Mouse (Mus musculus) CH12.LX (cell line): ENCODE measurements around the gene Clpb.

Experiments used
- CTCF ChIP-seq, 2 experiments: IDR thresholded peaks in 1 of 2; conservative IDR thresholded peaks in 1 of 2; 2 replicates each; pipeline ENCODE4 v1.5.1; 2011 to 2012; ENCODE audit warnings: low read depth in 2 of 2, low read length in 2 of 2, improper control_type of control experiment in 1 of 2, inconsistent platforms in 1 of 2, mild to moderate bottlenecking in 1 of 2, moderate library complexity in 1 of 2
- HCFC1 ChIP-seq: IDR thresholded peaks from 2 replicates; pipeline ENCODE4 v1.6.1; 2012; ENCODE audit warnings: low read depth, mild to moderate bottlenecking, inconsistent platforms, low read length, improper control_type of control experiment
- KAT2A ChIP-seq: IDR thresholded peaks from 2 replicates; pipeline ENCODE4 v1.6.1; 2012; ENCODE audit warnings: low read length, improper control_type of control experiment, inconsistent platforms; ENCODE audit not compliant: insufficient replicate concordance
- POLR2A ChIP-seq: IDR thresholded peaks from 2 replicates; pipeline ENCODE4 v1.6.1; 2011; ENCODE audit warnings: low read depth, mild to moderate bottlenecking, improper control_type of control experiment, low read length
- UBTF ChIP-seq: IDR thresholded peaks from 2 replicates; pipeline ENCODE4 v1.6.1; 2012; ENCODE audit warnings: low read depth, mild to moderate bottlenecking, inconsistent platforms, low read length, improper control_type of control experiment, moderate library complexity

- TF ChIP-seq KAT2A (no peak), POLR2A (no peak), UBTF (no peak), HCFC1 (no peak), CTCF (conservative IDR thresholded peaks at IDR 0.05 in 1 of 2, IDR thresholded peaks at IDR 0.05 in 1 of 2; ENCODE audit: low read depth in 2 of 2, low read length in 2 of 2) (no peak)
These were observed 27.4 kb upstream of the Clpb start for GRCm38 (mm10) chr7:101636056-101636455.
